Mouse (Mus musculus) thymus, postnatal 0 days (tissue): ENCODE results near the gene Slc27a2. TPM values are rescaled to one million over a fixed set of nuclear protein-coding genes. Genes with fewer than 3 reads are reported as not detected.
A peak's percentile ranks its signal among the peaks of the same experiment; 100 is the strongest.
"Not testable (repeated sequence)": the region's sequence is repeated elsewhere in the genome, so short reads cannot be mapped to it uniquely, and the experiment has no call there.

Experiments used
- DNase-seq: peaks from one replicate; pipeline ENCODE4 v3.0.0-alpha.2; 2015; ENCODE audit warnings: low spot score
- polyA plus RNA-seq: library from polyadenylated mRNA; unstranded; fragments of >200 nt; fragmentation: Nextera tagmentation; extraction: Ambion mirVana; gene quantifications from 2 replicates; pipeline ENCODE4 v1.2.1, GENCODE M21; 2015

Slc27a2 gene
- polyA plus RNA-seq, 1 experiment from 2014 or later, result 2.8 TPM

DNA sequence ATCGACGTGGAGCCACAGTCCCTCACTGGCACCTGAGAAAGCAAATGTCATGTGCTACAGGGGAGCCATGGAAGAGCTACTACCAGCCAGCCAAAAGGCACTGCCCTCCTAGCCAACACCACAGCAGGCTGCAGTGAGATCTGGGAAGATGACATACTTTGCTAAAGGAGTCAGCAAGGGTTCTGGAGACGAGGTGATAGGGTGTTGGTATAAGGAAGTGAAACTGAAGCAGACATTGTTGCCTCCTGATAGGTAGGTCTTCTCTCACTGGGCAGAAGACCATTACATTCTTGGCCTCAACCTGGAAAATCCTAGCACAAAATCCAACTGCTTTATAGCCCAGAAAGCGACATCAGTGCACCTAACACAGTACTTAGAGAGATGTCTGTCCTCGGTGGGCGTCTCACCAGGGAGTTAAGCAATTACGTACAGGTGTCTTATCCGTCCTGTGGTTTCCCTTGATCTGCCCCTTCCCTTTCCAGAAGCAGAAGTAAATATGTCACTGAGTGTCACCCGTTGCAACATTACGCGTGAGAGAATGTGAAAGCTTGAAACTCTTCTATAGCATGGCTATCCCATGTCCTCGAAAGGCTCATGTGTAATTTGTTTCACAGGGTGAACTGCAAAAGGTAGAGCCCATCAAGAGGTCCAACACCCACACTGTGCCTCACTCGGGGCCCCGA, 49.9 kb downstream of the Slc27a2 start:
- DNase-seq, result no peak

DNA sequence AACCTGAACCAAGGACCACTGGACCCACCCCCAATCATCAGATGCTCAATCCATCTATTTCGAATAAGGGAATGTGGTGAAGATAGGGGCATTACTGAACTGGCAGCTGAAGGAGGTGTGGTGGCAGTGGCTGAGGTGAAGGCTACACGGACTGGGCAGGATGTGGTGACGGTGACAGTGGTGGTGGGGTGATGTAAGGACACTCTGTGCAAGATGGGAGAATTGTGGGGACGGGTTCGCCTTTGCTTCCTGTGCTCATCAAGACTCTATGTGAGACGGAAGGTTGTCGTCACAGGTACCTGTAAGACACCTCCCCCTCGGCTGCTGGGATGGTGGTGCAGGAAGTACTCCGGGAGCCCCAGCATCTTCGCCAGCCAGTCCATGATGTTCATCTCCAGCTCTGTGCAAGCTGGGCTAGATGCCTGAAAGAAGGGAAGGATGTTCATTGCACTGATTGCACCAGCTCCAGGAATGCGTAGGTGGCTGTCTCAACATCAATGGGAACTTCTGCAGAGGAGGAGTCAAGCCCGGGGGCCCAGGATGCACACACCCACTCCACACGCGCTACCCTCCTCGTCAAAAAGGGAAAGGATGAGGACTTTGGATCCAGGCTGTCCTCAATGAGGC, 54.0 kb downstream of the Slc27a2 start:
- DNase-seq, result peak; percentile 52

DNA sequence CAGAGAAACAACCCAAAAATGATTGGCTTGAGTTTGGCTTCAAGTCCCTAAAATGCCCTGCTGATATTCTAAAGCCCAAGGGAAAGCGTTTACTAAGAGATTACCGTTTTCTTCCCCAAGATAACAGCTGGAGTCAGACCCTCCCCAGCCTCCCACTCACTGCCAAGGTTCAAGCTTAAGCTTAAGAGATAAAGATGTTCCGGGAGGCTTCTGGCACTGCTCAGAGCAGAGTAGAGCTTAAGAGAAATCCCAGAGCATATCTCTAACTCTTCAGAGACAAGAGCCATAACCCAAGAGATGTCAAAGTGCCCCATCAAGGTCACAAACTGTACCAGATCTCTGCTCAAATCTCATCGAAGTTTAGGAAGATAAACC, 54.5 kb downstream of the Slc27a2 start:
- no peak for DNase-seq

DNA sequence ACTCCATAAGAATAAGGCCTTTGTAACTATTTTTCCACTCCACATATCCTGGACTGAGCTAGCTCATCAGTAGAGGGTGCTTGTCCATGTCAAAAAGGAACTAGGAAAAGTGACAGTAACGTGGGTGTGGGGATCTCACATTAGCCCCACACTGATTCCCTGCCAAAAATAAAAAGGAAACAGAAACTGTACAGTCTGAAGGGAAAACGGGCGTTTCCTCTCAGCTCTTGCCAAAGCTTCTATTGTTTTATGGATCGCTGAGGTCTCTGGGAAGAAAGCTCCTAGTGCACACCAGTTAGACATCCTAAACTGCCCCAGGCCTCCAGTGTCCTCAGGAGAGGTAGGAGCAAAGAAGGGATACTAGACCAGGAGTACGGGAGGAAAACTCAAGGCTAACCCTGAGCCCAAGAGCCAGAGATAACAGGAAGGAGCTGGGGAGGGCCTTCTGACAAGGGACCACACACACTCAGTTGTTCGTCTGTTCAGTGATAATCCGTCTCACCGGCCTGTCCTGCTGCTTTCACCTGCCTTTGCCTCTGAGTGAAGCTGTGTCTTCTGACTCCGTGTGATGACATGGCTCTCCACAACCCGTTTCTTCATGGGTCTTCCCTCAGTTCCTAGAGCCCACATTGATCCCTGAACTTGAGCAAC, 55.5 kb downstream of the Slc27a2 start:
- no peak for DNase-seq

DNA sequence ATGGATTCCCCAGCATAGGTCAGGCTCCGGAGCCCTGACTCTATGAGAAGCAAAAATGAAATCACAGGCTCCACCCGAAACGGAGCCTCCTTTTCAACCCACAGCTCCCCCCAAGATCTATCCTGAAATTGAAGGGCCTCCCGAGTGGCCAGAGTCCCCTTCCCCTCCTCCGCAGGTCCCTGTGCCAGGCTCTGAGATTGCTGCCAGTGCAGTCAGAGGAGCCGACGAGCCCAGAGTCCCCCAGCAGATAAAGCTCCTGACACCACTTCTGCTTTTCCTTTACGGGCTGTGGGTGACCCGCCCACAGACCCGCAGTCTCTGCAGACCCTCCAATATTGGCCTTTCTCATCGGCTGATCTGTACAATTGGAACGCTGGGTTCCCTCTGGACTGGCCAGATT, 57.4 kb downstream of the Slc27a2 start:
- not testable (repeated sequence) for DNase-seq

DNA sequence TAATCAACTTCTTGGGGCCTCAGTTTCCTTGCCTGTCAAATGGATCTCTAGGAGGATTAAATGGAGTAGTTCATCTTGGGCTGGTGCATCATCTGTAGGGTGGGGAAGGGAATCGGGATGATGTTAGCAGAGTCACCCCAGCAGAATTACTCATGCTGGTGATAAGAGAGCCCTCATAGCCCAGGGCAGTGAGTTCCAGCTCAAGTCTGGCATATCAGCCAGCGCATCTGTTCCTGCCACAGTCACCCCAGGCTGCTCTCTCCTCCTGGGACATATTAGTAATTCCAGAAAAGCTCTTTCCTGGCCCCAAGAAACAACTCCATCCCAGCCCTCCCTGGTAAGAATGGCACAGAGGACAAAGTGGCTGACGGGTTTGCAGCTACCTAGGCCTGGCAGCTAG, 63.1 kb downstream of the Slc27a2 start:
- no peak for DNase-seq

DNA sequence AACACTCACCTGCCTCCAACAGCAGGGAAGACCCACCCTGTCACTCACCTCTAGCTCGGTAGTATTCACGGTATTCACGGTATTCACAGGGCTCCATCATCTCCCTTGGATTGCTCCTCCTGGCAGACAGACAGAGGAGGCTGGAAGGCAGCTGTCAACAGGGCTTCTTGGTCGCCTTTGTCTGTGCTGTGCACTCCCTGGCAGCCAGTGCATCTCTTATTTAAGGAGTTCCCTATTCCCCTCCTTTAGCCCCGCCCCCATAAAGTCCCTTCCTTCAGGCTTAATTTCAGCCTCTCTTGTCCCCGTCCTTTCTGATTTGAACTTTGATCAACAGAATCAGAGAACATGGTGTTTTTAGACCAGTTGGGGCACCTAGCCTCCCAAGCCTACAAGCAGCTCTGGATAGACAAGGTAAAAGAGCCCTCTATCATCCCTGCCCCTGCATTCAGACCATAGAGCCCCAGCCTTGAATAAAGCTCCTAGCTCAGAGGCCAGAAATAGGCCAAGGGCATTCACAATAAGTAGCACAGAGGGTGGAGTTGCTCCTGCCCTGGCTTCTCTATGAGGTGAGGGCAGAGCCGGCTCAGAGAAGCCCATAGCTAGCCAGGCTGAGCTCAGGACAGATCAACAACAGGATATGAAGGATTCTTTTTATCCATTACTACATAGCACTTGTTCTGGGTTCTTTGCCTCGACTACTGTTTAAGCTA, 66.4 kb downstream of the Slc27a2 start:
- DNase-seq, result no peak

DNA sequence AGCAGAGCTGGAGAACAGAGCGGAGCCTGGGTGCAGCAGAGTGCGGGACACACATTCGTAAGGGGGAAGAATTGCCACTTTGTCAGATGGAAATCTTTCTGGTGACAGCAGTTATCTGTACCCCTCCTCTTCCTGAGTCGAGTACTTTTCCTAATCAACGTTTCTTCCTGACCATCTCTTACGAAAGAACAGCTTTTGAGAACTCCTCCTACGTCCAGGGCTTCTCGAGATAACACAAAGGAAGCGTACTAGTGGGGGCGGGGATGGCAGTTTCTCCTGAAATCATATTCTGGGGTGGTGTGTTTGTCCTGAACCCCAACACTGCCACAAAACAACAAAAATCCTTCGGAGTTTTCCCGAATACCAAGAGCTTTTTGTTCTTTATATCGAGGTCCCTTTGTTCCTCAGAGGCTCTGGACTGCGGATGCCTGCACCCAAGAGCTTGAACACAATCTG, 67.1 kb downstream of the Slc27a2 start, which contains the start of gene Hdc:
Hdc (minus strand) TSS at position 51 of the 456 bp plus-strand sequence.
- DNase-seq, result no peak

DNA sequence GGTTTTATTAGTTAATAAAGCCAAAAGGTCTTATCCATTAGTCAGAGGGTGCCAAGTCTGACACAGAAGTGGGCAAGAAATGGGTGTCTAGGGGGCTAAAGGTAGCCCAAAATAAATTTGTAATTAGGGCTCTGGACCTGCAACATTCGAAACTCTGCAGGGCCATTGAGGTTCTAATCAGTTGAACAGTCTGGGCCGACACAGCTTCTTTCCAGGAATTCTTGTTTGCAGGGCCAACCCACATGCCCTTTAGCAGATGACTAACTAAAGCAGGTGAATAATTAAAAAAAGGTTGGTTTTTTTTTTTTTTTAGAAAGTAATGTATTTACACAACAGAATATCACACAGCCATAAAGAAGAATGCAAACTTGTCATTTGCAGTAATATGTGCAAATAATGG, 70.2 kb downstream of the Slc27a2 start:
- no peak for DNase-seq

DNA sequence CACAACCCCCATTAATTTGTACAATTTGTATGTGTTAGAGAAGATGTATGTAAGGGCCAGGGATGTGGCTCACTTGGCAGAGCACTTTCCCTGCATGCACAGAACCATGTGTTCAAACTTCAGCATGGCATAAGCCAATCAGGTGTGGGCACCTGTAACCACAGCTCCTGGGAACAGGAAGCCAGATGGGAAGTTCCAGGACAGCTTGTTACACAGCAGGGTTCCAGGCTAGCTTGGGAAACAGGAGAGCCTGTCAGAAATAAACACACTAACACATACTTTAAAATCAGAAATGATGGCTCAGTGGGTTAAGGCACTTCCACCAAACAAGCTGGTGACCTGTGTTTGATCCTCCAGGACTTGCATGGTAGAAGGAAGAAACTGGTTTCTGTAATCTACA, 70.9 kb downstream of the Slc27a2 start:
- DNase-seq, result no peak

DNA sequence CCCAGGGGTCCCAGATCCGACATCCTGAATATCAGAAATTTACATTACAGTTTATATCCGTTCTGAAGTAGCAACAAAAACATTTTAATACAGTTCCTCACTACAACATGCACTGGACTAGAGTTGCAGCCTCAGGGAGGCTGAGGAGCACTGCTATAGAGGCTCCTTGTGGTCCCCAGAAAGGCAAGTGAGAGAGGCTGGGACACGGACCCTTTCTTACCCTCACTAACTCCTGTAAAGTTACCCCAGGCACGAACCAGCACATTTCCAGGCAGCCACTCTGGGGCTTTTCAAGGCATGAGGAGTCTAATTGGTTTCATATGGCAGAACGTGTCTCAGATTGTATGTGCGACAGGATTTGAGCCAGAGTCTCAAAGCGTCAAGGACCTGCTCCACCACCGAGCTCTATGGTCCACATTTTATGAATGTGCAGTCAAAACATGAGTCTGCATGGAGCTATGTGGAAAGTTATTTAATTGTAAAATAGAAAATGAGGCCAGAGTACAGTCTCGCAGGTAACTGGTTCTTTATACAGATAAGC, 76.3 kb downstream of the Slc27a2 start:
- no peak for DNase-seq

DNA sequence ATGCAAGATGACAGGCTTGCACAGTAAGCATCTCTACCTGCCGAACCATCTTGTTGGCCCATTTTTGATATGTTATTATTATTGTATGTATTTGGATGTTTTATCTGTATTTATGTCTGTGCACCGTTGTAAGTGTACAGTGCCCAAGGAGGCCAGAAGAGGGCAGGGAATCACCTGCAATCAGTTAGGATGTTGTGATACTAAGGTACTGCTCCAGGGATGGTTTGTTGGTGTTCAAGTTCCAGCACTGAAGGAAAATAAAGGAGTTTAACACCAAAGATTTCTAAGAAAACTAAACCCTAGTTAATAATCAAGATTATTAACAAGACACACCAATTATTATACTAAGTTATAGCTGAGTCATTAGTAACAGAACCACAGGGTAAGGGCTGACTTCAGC, 81.0 kb downstream of the Slc27a2 start:
- no peak for DNase-seq

DNA sequence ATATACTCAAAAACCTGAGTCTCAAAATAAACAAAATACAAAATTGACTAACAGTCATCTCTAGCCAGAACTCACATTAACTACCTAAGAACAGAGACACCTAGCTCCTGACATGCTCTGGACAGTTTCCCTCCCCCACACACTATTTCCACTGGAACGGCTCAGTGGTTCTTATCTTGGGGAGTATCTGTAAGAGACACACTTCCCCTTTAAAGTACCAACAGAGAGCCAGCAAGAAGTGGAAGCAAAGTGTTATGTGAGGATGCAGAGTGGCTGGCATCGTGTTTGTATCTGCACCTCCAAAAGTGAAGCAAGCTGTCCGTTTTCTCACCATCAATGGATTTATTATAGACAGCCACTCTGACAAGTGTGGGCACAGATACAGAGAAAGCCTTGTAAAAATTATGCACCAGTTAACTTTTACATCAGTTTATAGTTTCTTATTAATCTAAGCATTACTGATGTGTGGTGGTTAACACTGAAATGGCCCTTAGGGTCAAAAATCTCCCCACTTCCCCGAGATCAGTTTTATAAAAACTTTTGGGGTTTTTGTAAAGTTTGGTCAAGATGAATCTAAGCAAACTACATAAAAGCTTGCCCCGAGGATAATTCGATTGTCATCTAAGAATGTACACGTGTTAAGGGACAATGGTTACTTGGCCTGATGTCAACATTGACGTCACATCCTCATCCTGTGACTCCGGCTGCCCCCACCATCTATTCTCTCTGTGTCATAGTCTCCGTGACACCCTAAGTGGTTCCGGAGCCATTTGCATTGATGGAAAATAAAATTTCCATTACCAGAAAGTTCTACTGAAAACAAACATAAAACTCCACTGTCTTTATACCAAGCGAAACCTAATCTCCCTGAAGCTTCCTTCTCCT, 84.0 kb downstream of the Slc27a2 start:
- no peak for DNase-seq

Other genes starting within 250 kb of the Slc27a2 start
- 8.5 and 9.0 TPM in 2 replicates for gene Atp8b4, start 51.7 kb upstream of the Slc27a2 start, polyA plus RNA-seq
- 13.0 and 13.3 TPM in 2 replicates for gene Hdc, start 66.9 kb downstream of the Slc27a2 start, polyA plus RNA-seq
- 66.1 and 66.7 TPM in 2 replicates for gene Gabpb1, start 123.9 kb downstream of the Slc27a2 start, polyA plus RNA-seq
- 23.0 and 27.7 TPM in 2 replicates for gene Usp8, start 154.9 kb downstream of the Slc27a2 start, polyA plus RNA-seq
- gene Usp50, start 231.1 kb downstream of the Slc27a2 start, polyA plus RNA-seq, result 2.9 and 3.6 TPM in 2 replicates